Mouse (Mus musculus): ENCODE measurements at regions not wholly inside any gene's neighbourhood (a gene's known extent, or its start where the extent isn't known, plus 50 kb on each side); places are given as distances from the start of the nearest gene placed in this dataset.

DNA sequence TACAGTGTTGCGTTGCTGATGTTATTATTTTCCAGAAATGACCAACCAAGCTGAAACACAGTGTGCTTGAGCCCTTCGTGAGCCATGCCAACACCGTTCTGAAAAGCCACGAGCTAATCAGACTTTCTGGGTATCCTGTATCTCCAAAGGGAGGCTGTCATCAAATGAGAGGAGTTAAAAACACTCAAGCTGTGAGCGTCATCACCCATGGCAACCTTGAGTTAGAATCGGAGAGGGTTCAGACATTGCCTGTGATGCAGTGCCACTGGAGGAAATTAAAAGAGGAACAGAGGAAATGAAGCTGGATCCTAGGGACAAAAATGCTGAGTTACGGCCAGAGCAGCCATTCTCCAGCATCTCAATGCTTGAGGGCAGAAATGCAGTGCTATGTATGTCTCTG lies 838.6 kb downstream of the Ntrk3 start:
- Histone ChIP-seq H3K9me3 (replicated peaks) (no peaks in the 10 kb centered on the region), H3K27me3 (ENCODE audit: low read depth, poor library complexity, severe bottlenecking) (no peaks in the 10 kb centered on the region)
- WGBS, result 72% methylated on average over 7 of the region's 7 CpGs

DNA sequence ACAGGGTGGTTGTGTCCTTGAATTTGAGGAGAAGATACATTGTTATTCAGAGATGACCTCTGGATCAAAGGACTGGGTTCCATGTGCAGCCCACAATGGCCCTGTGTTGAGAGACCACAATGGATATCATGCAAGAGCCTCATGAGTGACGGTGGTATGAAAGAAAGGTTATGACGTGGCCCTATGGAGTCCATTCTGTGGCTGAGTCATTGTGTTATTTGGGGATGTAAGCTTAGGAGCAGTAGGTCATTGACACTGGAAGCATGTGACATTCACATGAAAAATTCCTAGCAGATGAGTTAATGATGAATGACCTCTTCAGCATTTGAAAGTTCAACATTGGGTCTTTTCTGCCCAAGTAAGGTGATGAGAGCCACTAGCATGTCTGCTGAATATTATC lies 849.3 kb downstream of the Ntrk3 start:
- Histone ChIP-seq H3K4me1 (no peaks in the 10 kb centered on the region), H3K27me3 (ENCODE audit: low read depth, poor library complexity, severe bottlenecking) (no peaks in the 10 kb centered on the region), H3K9me3 (replicated peaks) (no peaks in the 10 kb centered on the region), H3K4me3 (no peak overlapping the region), H3K36me3 (no peaks in the 10 kb centered on the region), H3K27ac (replicated peaks) (no peak overlapping the region)
- no peak for DNase-seq (ENCODE audit: low spot score)
- 80% methylated on average over 2 of the region's 2 CpGs for WGBS

More for the DNA sequence above, 838.6 kb downstream of the Ntrk3 start:
- Histone ChIP-seq H3K4me3 (no peak overlapping the region), H3K36me3 (no peaks in the 10 kb centered on the region), H3K27ac (replicated peaks) (no peak overlapping the region), H3K4me1 (no peaks in the 10 kb centered on the region)
- DNase-seq (ENCODE audit: low spot score), result no peak

GRCm38 (mm10) chr7:77882605-77883354 lies 855.0 kb downstream of the Ntrk3 start:
- Histone ChIP-seq H3K36me3 (no peaks in the 10 kb centered on the region), H3K4me1 (no peaks in the 10 kb centered on the region), H3K27ac (replicated peaks) (no peak overlapping the region), H3K9me3 (replicated peaks) (no peaks in the 10 kb centered on the region), H3K4me3 (no peak overlapping the region), H3K27me3 (ENCODE audit: low read depth, poor library complexity, severe bottlenecking) (no peaks in the 10 kb centered on the region)
- WGBS, result 89% methylated on average over 5 of the region's 5 CpGs
- no peak for DNase-seq (ENCODE audit: low spot score)

DNA sequence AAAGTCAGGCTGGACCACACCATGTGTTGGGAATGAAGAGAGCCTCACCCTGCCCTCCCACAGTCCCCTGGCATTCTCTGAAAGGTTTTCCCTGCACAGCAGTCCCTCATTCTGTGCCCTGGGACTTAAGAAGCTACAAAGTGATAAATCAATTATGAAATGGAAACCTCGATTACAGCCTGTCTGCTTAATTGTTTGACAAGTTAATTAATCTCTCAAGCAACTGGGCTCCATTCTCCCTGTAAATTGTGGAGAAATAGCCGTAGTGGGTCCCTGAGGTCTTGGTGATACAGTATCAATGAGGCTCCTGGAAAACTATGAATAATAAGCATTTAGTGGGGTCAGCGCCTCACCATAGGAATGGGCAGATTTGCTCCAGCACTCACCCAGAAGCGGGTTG lies 870.3 kb downstream of the Ntrk3 start:
- DNase-seq (ENCODE audit: low spot score), result no peak
- 64% methylated on average over 4 of the region's 4 CpGs for WGBS
- H3K36me3 ChIP-seq, result no peaks in the 10 kb centered on the region

GRCm38 (mm10) chr7:77861841-77862240 lies 876.0 kb downstream of the Ntrk3 start:
- Histone ChIP-seq H3K36me3 (no peaks in the 10 kb centered on the region), H3K4me3 (no peak overlapping the region), H3K27ac (replicated peaks) (no peak overlapping the region), H3K4me1 (no peaks in the 10 kb centered on the region), H3K9me3 (replicated peaks) (no peaks in the 10 kb centered on the region), H3K27me3 (ENCODE audit: low read depth, poor library complexity, severe bottlenecking) (no peaks in the 10 kb centered on the region)
- no peak for DNase-seq (ENCODE audit: low spot score)
- 90% methylated on average over 8 of the region's 8 CpGs for WGBS

More for the DNA sequence above, 870.3 kb downstream of the Ntrk3 start:
- H3K27me3 ChIP-seq (ENCODE audit: low read depth, poor library complexity, severe bottlenecking), result no peaks in the 10 kb centered on the region
- H3K4me3 ChIP-seq, result no peak overlapping the region
- no peak overlapping the region for H3K27ac ChIP-seq (replicated peaks)
- no peaks in the 10 kb centered on the region for H3K9me3 ChIP-seq (replicated peaks)
- H3K4me1 ChIP-seq, result 0 out of 2 replicates have a peak, but pooled peaks cover 3% of the 10 kb centered on the region

GRCm38 (mm10) chr7:77858436-77858835 lies 879.4 kb downstream of the Ntrk3 start:
- Histone ChIP-seq H3K27me3 (ENCODE audit: low read depth, poor library complexity, severe bottlenecking) (no peaks in the 10 kb centered on the region), H3K9me3 (replicated peaks) (no peaks in the 10 kb centered on the region), H3K27ac (replicated peaks) (no peak overlapping the region), H3K36me3 (no peaks in the 10 kb centered on the region), H3K4me3 (no peak overlapping the region), H3K4me1 (peaks cover 4% of the 10 kb centered on the region; the same call in 1 of the 2 replicates)
- 73% methylated on average over 4 of the region's 4 CpGs for whole genome bisulfite sequencing
- DNase-seq (ENCODE audit: low spot score), result no peak

DNA sequence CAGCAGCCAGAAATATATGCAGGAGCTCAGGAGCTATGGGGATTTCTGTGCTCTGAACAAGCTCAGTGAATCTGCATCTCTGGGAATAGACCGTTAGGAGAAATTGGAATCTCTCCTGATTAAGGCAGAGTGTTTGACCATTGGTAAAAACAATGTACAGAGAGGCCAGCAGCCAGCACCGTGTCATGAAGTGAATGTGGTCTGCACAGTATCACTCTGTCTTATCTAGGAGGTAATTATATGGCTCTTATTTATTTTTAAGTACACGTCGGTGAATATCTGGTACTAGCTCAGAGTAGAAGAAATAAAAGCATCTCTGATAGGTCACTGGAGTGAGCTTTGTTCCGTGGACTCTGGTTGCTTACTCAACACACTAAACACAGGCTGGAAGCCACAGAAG lies 879.8 kb downstream of the Ntrk3 start:
- no peak for DNase-seq (ENCODE audit: low spot score)
- Histone ChIP-seq H3K4me3 (no peak overlapping the region), H3K27ac (replicated peaks) (no peak overlapping the region), H3K9me3 (replicated peaks) (no peaks in the 10 kb centered on the region), H3K36me3 (no peaks in the 10 kb centered on the region), H3K4me1 (peaks cover 4% of the 10 kb centered on the region; the same call in 1 of the 2 replicates), H3K27me3 (ENCODE audit: low read depth, poor library complexity, severe bottlenecking) (no peaks in the 10 kb centered on the region)
- 80% methylated on average over 5 of the region's 5 CpGs for WGBS

DNA sequence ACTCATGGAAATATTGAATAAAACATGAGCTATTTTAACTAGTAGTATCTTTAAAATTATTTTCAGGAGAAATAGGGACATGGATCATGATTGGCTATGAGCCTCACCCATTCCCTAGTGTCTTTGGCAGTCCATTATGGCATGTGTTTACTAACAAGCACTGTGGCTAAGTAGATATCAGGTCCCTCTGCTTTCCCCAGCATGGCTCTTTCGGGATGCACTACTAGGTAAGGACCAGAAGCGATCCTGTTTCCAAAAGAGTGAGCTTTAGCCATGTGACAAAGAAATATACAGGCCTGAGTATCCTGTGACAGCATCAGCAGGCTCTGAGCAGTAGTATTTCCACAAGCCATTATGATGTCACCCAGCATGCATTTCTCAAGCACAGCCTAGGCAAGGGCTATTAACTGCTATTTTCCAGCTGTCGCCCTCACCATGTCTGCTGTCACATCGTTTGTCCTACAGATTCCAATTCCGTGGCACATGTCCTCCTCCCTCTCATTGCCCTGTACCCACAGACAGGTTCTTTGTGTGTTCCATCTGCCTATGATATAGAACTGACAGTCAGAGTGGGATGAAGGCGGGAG lies 882.1 kb downstream of the Ntrk3 start:
- 93% methylated on average over 6 of the region's 6 CpGs for WGBS
- H3K27ac ChIP-seq (replicated peaks), result no peak overlapping the region
- no peaks in the 10 kb centered on the region for H3K9me3 ChIP-seq (replicated peaks)
- H3K36me3 ChIP-seq, result no peaks in the 10 kb centered on the region
- H3K27me3 ChIP-seq (ENCODE audit: low read depth, poor library complexity, severe bottlenecking), result no peaks in the 10 kb centered on the region
- peaks cover 4% of the 10 kb centered on the region; the same call in 1 of the 2 replicates for H3K4me1 ChIP-seq
- no peak overlapping the region for H3K4me3 ChIP-seq
- no peak for DNase-seq (ENCODE audit: low spot score)

- Histone ChIP-seq H3K36me3 (no peaks in the 10 kb centered on the region), H3K4me3 (no peak overlapping the region), H3K9me3 (replicated peaks) (no peaks in the 10 kb centered on the region), H3K4me1 (peaks cover 4% of the 10 kb centered on the region; the same call in 1 of the 2 replicates), H3K27ac (replicated peaks) (no peak overlapping the region), H3K27me3 (ENCODE audit: low read depth, poor library complexity, severe bottlenecking) (no peaks in the 10 kb centered on the region)
- WGBS, result 87% methylated on average over 2 of the region's 2 CpGs
- no peak for DNase-seq (ENCODE audit: low spot score)
Measured at GRCm38 (mm10) chr7:77855077-77855476, 882.7 kb downstream of the Ntrk3 start.

DNA sequence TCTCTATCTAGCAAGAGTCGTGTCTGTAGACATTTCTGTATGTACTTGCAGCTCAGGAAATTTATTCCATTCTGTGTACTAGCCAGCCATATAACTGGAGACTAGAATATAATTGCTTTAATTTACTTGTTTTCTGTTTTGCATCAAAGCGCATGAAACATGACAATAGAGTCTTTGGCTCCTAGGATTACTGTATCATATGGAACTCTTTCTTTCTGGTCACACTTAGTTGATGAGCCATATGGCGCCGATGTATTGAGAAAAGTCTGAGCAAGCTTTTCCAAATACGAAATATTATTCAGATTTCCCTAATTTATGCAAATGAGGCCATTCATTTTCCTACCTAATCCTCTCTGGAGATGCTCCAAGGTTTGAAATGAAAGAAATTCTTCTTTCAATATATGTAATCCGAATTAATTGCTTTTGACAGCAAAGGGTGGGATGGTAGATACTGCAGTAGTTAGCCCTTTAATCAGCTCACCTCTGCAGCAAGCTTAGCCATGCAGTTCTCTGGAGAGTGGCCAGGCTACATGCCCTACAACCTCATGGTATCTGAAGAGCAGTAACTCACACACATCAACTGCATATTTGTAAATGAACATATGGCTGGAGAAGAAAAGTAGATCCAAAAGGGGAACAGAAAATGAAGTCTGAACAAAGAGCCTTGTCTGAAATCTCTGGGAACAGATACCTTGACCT lies 913.4 kb downstream of the Ntrk3 start:
- Histone ChIP-seq H3K4me3 (no peak overlapping the region), H3K36me3 (no peaks in the 10 kb centered on the region), H3K9me3 (replicated peaks) (no peaks in the 10 kb centered on the region), H3K4me1 (no peaks in the 10 kb centered on the region), H3K27me3 (ENCODE audit: low read depth, poor library complexity, severe bottlenecking) (no peaks in the 10 kb centered on the region), H3K27ac (replicated peaks) (no peak overlapping the region)
- DNase-seq (ENCODE audit: low spot score), result no peak
- WGBS, result 87% methylated on average over 6 of the region's 6 CpGs

- 8% methylated on average over 2 of the region's 2 CpGs for WGBS
Measured at GRCm38 (mm10) chr7:77812052-77812903, 925.5 kb downstream of the Ntrk3 start.

DNA sequence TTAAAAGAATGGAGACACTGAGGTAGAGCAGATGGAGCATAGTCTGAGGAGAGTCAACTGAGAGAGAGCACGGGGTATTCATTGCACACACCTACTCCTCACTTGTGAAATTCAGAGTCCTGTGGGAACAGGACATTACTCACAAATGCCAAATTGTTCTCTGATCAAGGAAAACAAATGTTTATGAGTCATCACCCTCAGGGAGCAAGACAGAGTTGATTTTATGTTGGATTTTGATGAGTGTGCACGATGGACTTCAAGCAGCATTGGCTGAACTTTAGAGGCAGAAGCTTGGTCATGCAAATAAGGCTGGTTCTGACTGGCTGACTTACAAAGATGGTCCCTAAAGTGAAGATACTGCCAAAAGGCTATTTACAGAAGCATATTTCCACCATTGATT lies 951.0 kb downstream of the Ntrk3 start:
- no peaks in the 10 kb centered on the region for H3K36me3 ChIP-seq
- no peak overlapping the region for H3K27ac ChIP-seq (replicated peaks)
- H3K9me3 ChIP-seq (replicated peaks), result no peaks in the 10 kb centered on the region
- no peak overlapping the region for H3K4me3 ChIP-seq
- DNase-seq (ENCODE audit: low spot score), result no peak
- 78% methylated on average over 2 of the region's 2 CpGs for WGBS
- peaks cover 6% of the 10 kb centered on the region; the same call in 1 of the 2 replicates for H3K4me1 ChIP-seq
- no peaks in the 10 kb centered on the region for H3K27me3 ChIP-seq (ENCODE audit: low read depth, poor library complexity, severe bottlenecking)

More at GRCm38 (mm10) chr7:77812052-77812903, 925.5 kb downstream of the Ntrk3 start:
- DNase-seq (ENCODE audit: low spot score), result peak; percentile 14
- H3K4me1 ChIP-seq, result peaks cover 12% of the 10 kb centered on the region
- H3K9me3 ChIP-seq (replicated peaks), result no peaks in the 10 kb centered on the region
- no peak overlapping the region for H3K27ac ChIP-seq (replicated peaks)
- H3K27me3 ChIP-seq (ENCODE audit: low read depth, poor library complexity, severe bottlenecking), result no peaks in the 10 kb centered on the region
- H3K4me3 ChIP-seq, result no peak overlapping the region
- H3K36me3 ChIP-seq, result no peaks in the 10 kb centered on the region
